Mouse (Mus musculus) midbrain, embryonic 16.5 days (tissue): ENCODE data around the gene Ago3. TPM values are rescaled to one million over a fixed set of nuclear protein-coding genes. Genes with fewer than 3 reads are reported as not detected.
A peak's percentile ranks its signal among the peaks of the same experiment; 100 is the strongest.

Experiments used
- ATAC-seq: fragments of 200-750 bp; cut with Nextera tagmentation; 2 replicates; pipeline ENCODE4 v1.8.0; 2017; ENCODE audit warnings: moderate TSS enrichment
- H3K27ac ChIP-seq: fragments of 300-500 bp; sonication (generic); 2 replicates; pipeline ENCODE4 v1.5.1; 2014; ENCODE audit warnings: mild to moderate bottlenecking, low read length, mixed read lengths
- H3K27me3 ChIP-seq: fragments of 300-500 bp; sonication (generic); 2 replicates; pipeline ENCODE4 v1.6.1; 2014; ENCODE audit warnings: low read depth, low read length, mixed read lengths; ENCODE audit not compliant: control insufficient read depth, insufficient read depth
- H3K36me3 ChIP-seq: fragments of 300-500 bp; sonication (generic); 2 replicates; pipeline ENCODE4 v1.6.1; 2014; ENCODE audit warnings: mild to moderate bottlenecking, low read length, moderate library complexity, mixed read lengths; ENCODE audit not compliant: control insufficient read depth, insufficient read depth
- H3K4me1 ChIP-seq: fragments of 300-500 bp; sonication (generic); 2 replicates; pipeline ENCODE4 v1.6.1; 2014; ENCODE audit warnings: mild to moderate bottlenecking, low read length, mixed read lengths; ENCODE audit not compliant: control insufficient read depth, insufficient read depth
- H3K4me2 ChIP-seq: fragments of 300-500 bp; sonication (generic); 2 replicates; pipeline ENCODE4 v1.6.1; 2014; ENCODE audit warnings: mild to moderate bottlenecking, low read length, mixed read lengths
- H3K4me3 ChIP-seq: fragments of 300-500 bp; sonication (generic); 2 replicates; pipeline ENCODE4 v1.5.1; 2014; ENCODE audit warnings: low read depth, mild to moderate bottlenecking, low read length, moderate library complexity, mixed read lengths
- H3K9ac ChIP-seq: fragments of 300-500 bp; sonication (generic); 2 replicates; pipeline ENCODE4 v1.6.1; 2014; ENCODE audit warnings: low read depth, low read length, mixed read lengths
- H3K9me3 ChIP-seq: fragments of 300-500 bp; sonication (generic); replicated peaks from 2 replicates; pipeline ENCODE4 v1.6.1; 2014; ENCODE audit warnings: mild to moderate bottlenecking, low read length, mixed read lengths; ENCODE audit not compliant: control insufficient read depth, poor library complexity, severe bottlenecking
- WGBS: fragments of 180-500 bp; shearing (Covaris S2); extraction: QIAGEN DNeasy Blood & Tissue Kit; methylation state at CpG from one replicate; pipeline ENCODE4 v1.1.7; 2014; 5-methylcytosine and 5-hydroxymethylcytosine counted together
- polyA plus RNA-seq: library from polyadenylated mRNA; unstranded; fragments of >200 nt; fragmentation: Nextera tagmentation; extraction: Ambion mirVana; gene quantifications from 2 replicates; pipeline ENCODE4 v1.2.1, GENCODE M21; 2015

Gene Ago3
- polyA plus RNA-seq, 1 experiment from 2014 or later, result 14.3 TPM

- H3K9ac ChIP-seq, result no peak overlapping the region
- no peak for ATAC-seq
- no peaks in the 10 kb centered on the region for H3K4me1 ChIP-seq
- no peaks in the 10 kb centered on the region for H3K9me3 ChIP-seq
- peaks cover 10% of the 10 kb centered on the region for H3K36me3 ChIP-seq
- H3K4me2 ChIP-seq, result no peak overlapping the region
- no peak overlapping the region for H3K4me3 ChIP-seq
- H3K27ac ChIP-seq, result no peak overlapping the region
- 88% methylated on average over 4 of the region's 4 CpGs for WGBS
- no peaks in the 10 kb centered on the region for H3K27me3 ChIP-seq
These were observed 85.9 kb downstream of the Ago3 start for GRCm38 (mm10) chr4:126343451-126343850.

- ATAC-seq, result no peak
- Histone ChIP-seq H3K36me3 (peaks cover 5% of the 10 kb centered on the region; the same call in 1 of the 2 replicates), H3K9me3 (no peaks in the 10 kb centered on the region), H3K4me2 (no peak overlapping the region), H3K27me3 (no peaks in the 10 kb centered on the region), H3K4me1 (no peaks in the 10 kb centered on the region), H3K9ac (no peak overlapping the region), H3K4me3 (no peak overlapping the region), H3K27ac (no peak overlapping the region)
- WGBS, result 57% methylated on average over 4 of the region's 4 CpGs
These were observed 89.9 kb downstream of the Ago3 start for GRCm38 (mm10) chr4:126339461-126339860.

DNA sequence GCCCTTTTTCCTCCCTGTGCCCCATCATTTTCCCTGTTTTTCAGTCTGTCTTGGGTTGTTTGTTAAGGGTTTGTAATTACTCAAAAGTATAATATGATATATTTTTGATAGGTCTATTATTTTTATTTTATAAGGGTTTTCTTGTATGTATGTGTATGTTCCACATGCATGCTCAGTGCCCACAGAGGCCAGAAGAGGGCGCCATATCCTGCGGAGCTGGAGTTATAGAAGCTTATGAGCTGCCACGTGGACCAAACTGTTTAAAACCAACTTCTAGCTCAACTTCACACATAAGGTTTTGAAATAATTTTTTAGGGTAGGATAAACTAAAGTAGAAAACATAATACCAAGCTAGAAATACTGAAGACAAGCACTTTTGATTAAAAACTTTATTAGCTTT lies 97.0 kb downstream of the Ago3 start:
- no peak overlapping the region for H3K9ac ChIP-seq
- no peak overlapping the region for H3K4me3 ChIP-seq
- H3K27me3 ChIP-seq, result no peaks in the 10 kb centered on the region
- H3K4me2 ChIP-seq, result no peak overlapping the region
- no peaks in the 10 kb centered on the region for H3K9me3 ChIP-seq
- no peaks in the 10 kb centered on the region for H3K4me1 ChIP-seq
- no peak overlapping the region for H3K27ac ChIP-seq
- H3K36me3 ChIP-seq, result peaks cover 2% of the 10 kb centered on the region; the same call in 1 of the 2 replicates
- ATAC-seq, result no peak
- 42% methylated on average over 3 of the region's 3 CpGs for WGBS

DNA sequence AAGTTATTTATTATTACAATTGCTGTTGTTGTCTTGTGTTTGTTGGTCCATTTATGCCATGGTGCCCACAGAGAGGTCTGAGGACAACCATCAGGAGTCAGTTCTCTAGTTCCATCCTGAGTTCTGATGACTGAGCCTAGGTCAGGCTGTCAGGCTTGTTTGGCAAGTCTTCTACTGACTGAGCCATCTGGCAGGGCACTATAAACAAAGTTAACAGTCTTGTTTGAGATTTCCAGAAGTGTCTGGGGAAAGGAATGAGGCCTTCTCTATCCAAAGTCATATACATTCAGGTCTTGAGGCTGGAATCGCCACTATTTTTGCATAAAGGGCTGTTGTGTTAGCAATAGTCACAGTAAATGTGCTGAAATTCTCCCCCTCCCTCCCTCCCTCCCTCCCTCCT lies 97.6 kb downstream of the Ago3 start:
- Histone ChIP-seq H3K27me3 (no peaks in the 10 kb centered on the region), H3K9me3 (no peaks in the 10 kb centered on the region), H3K4me1 (no peaks in the 10 kb centered on the region), H3K36me3 (peaks cover 2% of the 10 kb centered on the region; the same call in 1 of the 2 replicates), H3K4me3 (no peak overlapping the region), H3K4me2 (no peak overlapping the region), H3K9ac (no peak overlapping the region), H3K27ac (no peak overlapping the region)
- ATAC-seq, result no peak
- WGBS, result 81% methylated on average over 1 of the region's 1 CpGs

DNA sequence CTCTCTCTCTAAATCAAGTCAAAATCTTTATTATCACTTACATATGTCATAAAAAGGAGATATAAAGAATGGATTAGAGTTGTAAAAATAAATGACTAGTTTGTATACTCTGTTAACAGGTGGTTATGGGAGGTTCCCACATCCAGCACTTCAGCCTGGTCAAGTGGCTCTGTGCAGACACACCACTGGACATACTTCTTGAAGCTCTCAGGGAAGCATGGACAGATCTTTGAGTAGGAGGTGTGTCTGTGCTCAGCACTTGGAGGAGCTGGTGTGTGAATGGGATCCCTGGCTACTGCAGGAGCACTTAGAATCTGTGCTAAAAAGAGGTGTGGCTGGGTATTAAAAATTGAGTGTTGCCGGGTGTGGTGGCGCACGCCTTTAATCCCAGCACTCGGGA lies 99.1 kb downstream of the Ago3 start:
- Histone ChIP-seq H3K4me1 (peaks cover 4% of the 10 kb centered on the region), H3K36me3 (peaks cover 2% of the 10 kb centered on the region; the same call in 1 of the 2 replicates), H3K4me3 (no peak overlapping the region), H3K4me2 (no peak overlapping the region), H3K27ac (no peak overlapping the region), H3K27me3 (no peaks in the 10 kb centered on the region), H3K9me3 (no peaks in the 10 kb centered on the region), H3K9ac (no peak overlapping the region)
- ATAC-seq, result no peak
- WGBS, result 91% methylated on average over 4 of the region's 4 CpGs

DNA sequence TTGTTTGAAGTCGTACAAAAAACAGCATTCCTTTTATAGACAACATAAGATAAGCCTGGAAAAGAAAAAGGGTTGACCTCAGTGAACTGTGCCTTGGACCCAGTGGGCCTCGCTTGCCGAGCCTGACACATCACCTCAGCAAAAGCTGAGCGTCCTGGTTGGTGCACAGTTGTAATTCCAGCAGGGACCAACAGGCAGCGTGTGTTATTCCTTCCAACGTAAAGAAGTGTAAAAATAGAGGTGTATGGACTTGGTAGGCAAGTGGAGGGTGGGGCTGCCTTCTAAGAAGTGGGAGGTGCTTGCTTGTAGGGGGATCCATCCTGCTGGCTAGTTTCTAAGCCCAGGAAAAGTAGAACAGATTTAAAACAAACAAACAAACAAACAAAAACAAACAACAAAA lies 103.3 kb downstream of the Ago3 start:
- no peak for ATAC-seq
- no peaks in the 10 kb centered on the region for H3K9me3 ChIP-seq
- no peak overlapping the region for H3K27ac ChIP-seq
- peaks cover 6% of the 10 kb centered on the region for H3K27me3 ChIP-seq
- H3K4me3 ChIP-seq, result no peak overlapping the region
- H3K4me2 ChIP-seq, result no peak overlapping the region
- no peak overlapping the region for H3K9ac ChIP-seq
- H3K4me1 ChIP-seq, result peaks cover 9% of the 10 kb centered on the region
- H3K36me3 ChIP-seq, result no peaks in the 10 kb centered on the region
- WGBS, result 22% methylated on average over 6 of the region's 6 CpGs

DNA sequence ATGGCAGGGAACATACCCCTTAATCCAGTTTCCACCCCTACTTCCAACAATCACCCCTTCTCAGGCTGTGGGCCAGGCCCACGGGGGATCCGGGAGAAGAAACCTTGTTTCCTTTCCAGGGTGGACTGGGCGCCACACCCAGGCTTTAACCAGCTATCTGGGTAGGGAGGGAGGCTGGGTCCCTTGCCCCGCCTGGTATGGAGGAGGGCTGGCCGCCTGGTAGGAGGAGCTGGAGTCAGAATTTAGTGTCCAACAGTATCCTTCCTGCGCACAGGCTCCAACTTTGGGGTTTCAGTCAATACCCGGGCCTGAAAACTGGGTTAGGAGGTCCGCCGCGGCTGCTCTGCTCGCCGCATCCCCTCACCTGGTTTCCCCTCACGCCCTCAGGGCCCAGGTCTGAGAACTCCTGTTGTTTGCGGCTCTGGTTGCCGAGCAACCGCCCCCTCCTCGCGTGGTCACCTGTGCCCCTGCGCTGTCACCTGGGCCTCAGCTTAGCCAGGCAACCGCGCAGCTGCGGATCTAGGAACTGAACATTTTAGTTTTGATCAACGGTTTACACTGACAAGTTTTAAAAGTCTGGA lies 104.0 kb downstream of the Ago3 start, which contains the start of gene Tekt2:
Tekt2 (minus strand) TSS at position 408 of the 581 bp plus-strand sequence.
- Histone ChIP-seq H3K4me2 (peak within 1 kb of the TSS; percentile 41), H3K9me3 (no peaks in the 10 kb centered on the region), H3K4me3 (peak within 1 kb of the TSS; percentile 8; the same call in 1 of the 2 replicates), H3K9ac (peak within 1 kb of the TSS; percentile 27; the same call in 1 of the 2 replicates), H3K36me3 (no peaks in the 10 kb centered on the region), H3K4me1 (peaks cover 14% of the 10 kb centered on the region), H3K27ac (peak within 1 kb of the TSS; percentile 11; the same call in 1 of the 2 replicates), H3K27me3 (peaks cover 6% of the 10 kb centered on the region)
- 11% methylated on average over 23 of the region's 23 CpGs for WGBS
- no peak for ATAC-seq

GRCm38 (mm10) chr4:126324861-126325260 lies 104.5 kb downstream of the Ago3 start:
- WGBS, result 13% methylated on average over 13 of the region's 13 CpGs
- H3K27ac ChIP-seq, result no peak overlapping the region; the same call in 1 of the 2 replicates
- H3K9ac ChIP-seq, result peak overlapping the region; percentile 27; the same call in 1 of the 2 replicates

DNA sequence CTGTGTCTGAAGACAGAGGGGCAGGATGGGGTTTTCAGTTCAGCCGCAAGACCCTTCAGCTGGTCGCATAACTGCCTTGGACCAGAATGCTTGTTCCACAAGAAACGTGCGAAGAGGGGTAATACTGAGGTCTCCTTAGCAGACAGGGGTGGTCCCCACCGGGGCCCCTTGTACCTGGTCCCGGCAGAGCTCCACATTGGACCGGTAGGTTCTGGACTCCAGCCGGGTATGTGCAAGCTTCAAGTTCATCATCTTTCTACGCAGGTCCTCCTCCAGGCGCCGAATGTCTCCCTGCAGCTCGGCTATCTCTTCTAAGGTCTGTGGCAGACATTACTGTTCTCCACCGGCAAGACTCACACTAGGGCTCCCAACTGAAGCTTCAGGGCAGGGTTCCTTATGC lies 106.7 kb downstream of the Ago3 start:
- Histone ChIP-seq H3K4me2 (no peak overlapping the region), H3K9me3 (no peaks in the 10 kb centered on the region), H3K9ac (no peak overlapping the region), H3K4me1 (peaks cover 23% of the 10 kb centered on the region), H3K27ac (no peak overlapping the region), H3K27me3 (peaks cover 6% of the 10 kb centered on the region), H3K36me3 (peaks cover 4% of the 10 kb centered on the region), H3K4me3 (no peak overlapping the region)
- 97% methylated on average over 13 of the region's 13 CpGs for WGBS
- ATAC-seq, result 0 out of 2 replicates have a peak, but pooled peaks have one; percentile 0

More at GRCm38 (mm10) chr4:126324861-126325260, 104.5 kb downstream of the Ago3 start:
- Histone ChIP-seq H3K4me1 (peaks cover 19% of the 10 kb centered on the region), H3K4me3 (no peak overlapping the region), H3K4me2 (peak overlapping the region; percentile 41; the same call in 1 of the 2 replicates), H3K27me3 (peaks cover 6% of the 10 kb centered on the region), H3K36me3 (no peaks in the 10 kb centered on the region), H3K9me3 (no peaks in the 10 kb centered on the region)
- ATAC-seq, result no peak
